Comparison of ENCODE assay signal across 8 mouse cellular contexts in genomic region chrX:135975226-135975552, GRCm38 (mm10). TPM values are rescaled to one million over a fixed set of nuclear protein-coding genes. Genes with fewer than 3 reads are reported as not detected.
A peak's percentile ranks its signal among the peaks of the same experiment; 100 is the strongest.
DNase-seq lines count a peak whose midpoint lies in the region; ATAC-seq and TF ChIP-seq lines count a peak whose summit lies in the region.

No protein-coding gene starts in this region.

- TF ChIP-seq CTCF in cerebellum, adult 2 months (IDR thresholded peaks at IDR 0.05; ENCODE audit: borderline replicate concordance, insufficient read depth, low read depth, low read length): peak; percentile 56; the same call in 1 of the 2 replicates

- WGBS in kidney, embryonic 15.5 days: 23% methylated on average over 8 of the region's 8 CpGs
- 10% methylated on average over 8 of the region's 8 CpGs for WGBS in cerebellum, adult 2 months

- H3K9ac ChIP-seq in kidney, embryonic 15.5 days: no peak overlapping the region

- no peaks in the 10 kb centered on the region for H3K9me3 ChIP-seq in kidney, embryonic 15.5 days (replicated peaks)

- H3K4me3 ChIP-seq in kidney, embryonic 15.5 days (replicated peaks): no peak overlapping the region
- H3K4me3 ChIP-seq in cerebellum, adult 2 months (replicated peaks; ENCODE audit: insufficient read depth, low read depth, low read length): peak overlapping the region; percentile 62

- H3K4me1 ChIP-seq in kidney, embryonic 15.5 days: no peaks in the 10 kb centered on the region
- H3K4me1 ChIP-seq in cerebellum, adult 2 months (ENCODE audit: control insufficient read depth, insufficient read depth, low read length): no peaks in the 10 kb centered on the region

- no peaks in the 10 kb centered on the region for H3K27me3 ChIP-seq in kidney, embryonic 15.5 days
- no peaks in the 10 kb centered on the region for H3K27me3 ChIP-seq in cerebellum, adult 2 months (ENCODE audit: control insufficient read depth, insufficient read depth, low read length)

- no peak for ATAC-seq in kidney, embryonic 15.5 days (replicated peaks; ENCODE audit: low FRiP score)

- DNase-seq in kidney, adult 11 months: peak; percentile 30
- peak; percentile 72 to 85 for DNase-seq in cerebellum, adult 2 months
- peak; percentile 59 to 75 for DNase-seq in frontal cortex, postnatal 10 days (ENCODE audit: low spot score in 2 of 2)
- peak; percentile 49 for DNase-seq in hindlimb bud, embryonic 11.5 days (ENCODE audit: extremely low spot score, low read depth, low spot score)
- DNase-seq in left cerebral cortex, postnatal 4 days: peak; percentile 68
- peak; percentile 68 for DNase-seq in naive thymus-derived CD4-positive, alpha-beta T cell, adult 2 months (ENCODE audit: low read depth)
- DNase-seq in spleen, postnatal 4 days (ENCODE audit: low spot score in 2 of 2): peak; percentile 32 to 74

- intact Hi-C loops in left cerebral cortex, postnatal 4 days (cut with DNase I): no loop called here

- H3K27ac ChIP-seq in kidney, embryonic 15.5 days: no peak overlapping the region
- H3K27ac ChIP-seq in cerebellum, adult 2 months (ENCODE audit: insufficient read depth, low read length): no peak overlapping the region

- TF ChIP-seq POLR2A in cerebellum, adult 2 months (IDR thresholded peaks at IDR 0.05; ENCODE audit: borderline replicate concordance, insufficient read depth, low read length): no peak

- H3K4me2 ChIP-seq in kidney, embryonic 15.5 days: no peak overlapping the region

- 0 out of 2 replicates have a peak, but pooled peaks cover 5% of the 10 kb centered on the region for H3K36me3 ChIP-seq in kidney, embryonic 15.5 days

RNA-seq across cellular contexts. Expression of gene Arxes2, which starts 18.4 kb away (rescaled TPM):
- polyA plus RNA-seq in kidney, embryonic 15.5 days (2015; fragmentation: Nextera tagmentation; extraction: Ambion mirVana): 79.1 and 82.6 TPM in 2 replicates
- polyA plus RNA-seq in cerebellum, adult 2 months (2012; rRNA removed): 143 TPM in 2 replicates
- 100 to 1,000 TPM in 1 of 2 experiments, 10 to 100 TPM in 1; 84.8 to 108 TPM for total RNA-seq in left cerebral cortex, postnatal 4 days (2021)

RNA-seq across cellular contexts. Expression of gene Arxes1, which starts 58.0 kb away (rescaled TPM):
- 35.3 and 37.4 TPM in 2 replicates for polyA plus RNA-seq in kidney, embryonic 15.5 days (2015; fragmentation: Nextera tagmentation; extraction: Ambion mirVana)
- 36.7 and 40.0 TPM in 2 replicates for polyA plus RNA-seq in cerebellum, adult 2 months (2012; rRNA removed)
- total RNA-seq in left cerebral cortex, postnatal 4 days (2021): 10 to 100 TPM; 85.5 to 86.7 TPM
